Mouse (Mus musculus) E14TG2a.4 (cell line): ENCODE measurements around the gene Lbp.

Experiments
- CTCF ChIP-seq: conservative IDR thresholded peaks from 2 replicates; pipeline ENCODE4 v1.5.1; 2014; ENCODE audit warnings: low read length
- NANOG ChIP-seq: IDR thresholded peaks from 2 replicates; pipeline ENCODE4 v1.6.1; 2014; ENCODE audit warnings: borderline replicate concordance, low read length, mixed read lengths
- POU5F1 ChIP-seq: IDR thresholded peaks from 2 replicates; pipeline ENCODE4 v1.6.1; 2014; ENCODE audit warnings: low read length, borderline replicate concordance

- TF ChIP-seq CTCF (no peak), NANOG (no peak), POU5F1 (no peak)
Observed at GRCm38 (mm10) chr2:158283771-158284170, 22.5 kb upstream of the Lbp start.
